17 mouse cellular contexts compared by ENCODE assay signal in genomic region chr15:32273925-32274324, GRCm38 (mm10). TPM values are rescaled to one million over a fixed set of nuclear protein-coding genes. Genes with fewer than 3 reads are reported as not detected.
DNase-seq lines count a peak whose midpoint lies in the region; ATAC-seq lines count a peak whose summit lies in the region.
"Had no signal": no experiment of that assay in that cellular context is flagged by ENCODE, and none has a peak within 500 bp of the region (broad histone marks: within the 10 kb centered on the region; RNA-seq: fewer than 3 reads in every experiment).

No protein-coding gene starts in this region.

- H3K27me3 ChIP-seq in heart, embryonic 11.5 days (ENCODE audit: control insufficient read depth, insufficient read depth, low read length): no peaks in the 10 kb centered on the region
- no peaks in the 10 kb centered on the region for H3K27me3 ChIP-seq in limb, embryonic 12.5 days
- no peaks in the 10 kb centered on the region for H3K27me3 ChIP-seq in limb, embryonic 10.5 days (ENCODE audit: low read depth, poor library complexity, severe bottlenecking)
- H3K27me3 ChIP-seq in hindbrain, embryonic 14.5 days (ENCODE audit: control insufficient read depth, insufficient read depth, low read length): 0 out of 2 replicates have a peak, but pooled peaks cover 4% of the 10 kb centered on the region
- H3K27me3 ChIP-seq: embryonic facial prominence, embryonic 13.5 days; neural tube, embryonic 13.5 days had no signal

- intact Hi-C loops in heart, postnatal 14 days (cut with DNase I): no loop called here

- no peak overlapping the region for H3K4me3 ChIP-seq in heart, embryonic 11.5 days (ENCODE audit: low read depth, low read length)
- no peak overlapping the region for H3K4me3 ChIP-seq in limb, embryonic 12.5 days (replicated peaks)
- no peak overlapping the region for H3K4me3 ChIP-seq in limb, embryonic 10.5 days
- H3K4me3 ChIP-seq in hindbrain, embryonic 14.5 days (replicated peaks; ENCODE audit: low read length): no peak overlapping the region
- H3K4me3 ChIP-seq: embryonic facial prominence, embryonic 13.5 days; midbrain, embryonic 10.5 days; neural tube, embryonic 13.5 days had no signal

- no peaks in the 10 kb centered on the region for H3K36me3 ChIP-seq in heart, embryonic 11.5 days (ENCODE audit: control insufficient read depth, insufficient read depth, low read length)
- H3K36me3 ChIP-seq in limb, embryonic 12.5 days: peaks cover 6% of the 10 kb centered on the region; the same call in 1 of the 2 replicates
- peaks cover 22% of the 10 kb centered on the region for H3K36me3 ChIP-seq in limb, embryonic 10.5 days
- H3K36me3 ChIP-seq in hindbrain, embryonic 14.5 days (replicated peaks; ENCODE audit: control insufficient read depth, insufficient read depth): no peaks in the 10 kb centered on the region
- H3K36me3 ChIP-seq: midbrain, embryonic 10.5 days; neural tube, embryonic 13.5 days had no signal

- ATAC-seq in heart, embryonic 11.5 days (replicated peaks; ENCODE audit: insufficient number of reproducible peaks, low FRiP score, low TSS enrichment): no peak
- peak; percentile 31; the same call in 1 of the 2 replicates for ATAC-seq in limb, embryonic 12.5 days (ENCODE audit: insufficient number of reproducible peaks, insufficient read depth, low FRiP score, low TSS enrichment, low read depth)
- ATAC-seq in hindbrain, embryonic 14.5 days (ENCODE audit: low FRiP score): no peak

- H3K9me3 ChIP-seq in heart, embryonic 11.5 days (replicated peaks; ENCODE audit: control insufficient read depth, low read length): no peaks in the 10 kb centered on the region
- H3K9me3 ChIP-seq in limb, embryonic 12.5 days: no peaks in the 10 kb centered on the region
- H3K9me3 ChIP-seq in limb, embryonic 10.5 days (replicated peaks): no peaks in the 10 kb centered on the region
- H3K9me3 ChIP-seq in hindbrain, embryonic 14.5 days (ENCODE audit: control insufficient read depth, low read length): no peaks in the 10 kb centered on the region
- H3K9me3 ChIP-seq: embryonic facial prominence, embryonic 13.5 days; midbrain, embryonic 10.5 days; neural tube, embryonic 13.5 days had no signal

- H3K4me1 ChIP-seq in heart, embryonic 11.5 days (ENCODE audit: control insufficient read depth, insufficient read depth, low read length): no peaks in the 10 kb centered on the region
- peaks cover 25% of the 10 kb centered on the region for H3K4me1 ChIP-seq in limb, embryonic 12.5 days (replicated peaks)
- peaks cover 18% of the 10 kb centered on the region for H3K4me1 ChIP-seq in limb, embryonic 10.5 days
- H3K4me1 ChIP-seq in hindbrain, embryonic 14.5 days (replicated peaks; ENCODE audit: control insufficient read depth, insufficient read depth, low read length): peaks cover 3% of the 10 kb centered on the region; the same call in 1 of the 2 replicates

- peak; percentile 52 for DNase-seq in heart, adult 8-10 months (ENCODE audit: low spot score)
- no peak for DNase-seq in limb, embryonic 10.5 days (ENCODE audit: low spot score)
- DNase-seq in heart, postnatal 14 days: peak; percentile 18 to 21
- peak; percentile 29 for DNase-seq in lung, postnatal 14 days
- DNase-seq in hindbrain, embryonic 14.5 days (ENCODE audit: low spot score): no peak
- DNase-seq in adrenal gland, postnatal 4 days (ENCODE audit: low spot score in 2 of 2): no peak
- DNase-seq: cerebellum, adult 9-10 months; lung, embryonic 14.5 days; right cerebral cortex, postnatal 14 days; thymus, postnatal 36 days had no signal

- 84% methylated on average over 6 of the region's 6 CpGs for WGBS in heart, embryonic 11.5 days (ENCODE audit: insufficient replicate concordance)
- 54% methylated on average over 6 of the region's 6 CpGs for WGBS in limb, embryonic 12.5 days
- WGBS in limb, embryonic 10.5 days: 82% methylated on average over 6 of the region's 6 CpGs
- 85% methylated on average over 6 of the region's 6 CpGs for WGBS in hindbrain, embryonic 14.5 days

- no peak overlapping the region for H3K4me2 ChIP-seq in heart, embryonic 11.5 days
- no peak overlapping the region for H3K4me2 ChIP-seq in limb, embryonic 12.5 days
- no peak overlapping the region for H3K4me2 ChIP-seq in hindbrain, embryonic 14.5 days (replicated peaks)
- H3K4me2 ChIP-seq: embryonic facial prominence, embryonic 13.5 days; liver, embryonic 11.5 days; lung, embryonic 14.5 days; neural tube, embryonic 13.5 days had no signal

- no peak overlapping the region for H3K9ac ChIP-seq in heart, embryonic 11.5 days (ENCODE audit: low read depth, low read length)
- H3K9ac ChIP-seq in limb, embryonic 12.5 days (replicated peaks): no peak overlapping the region
- no peak overlapping the region for H3K9ac ChIP-seq in hindbrain, embryonic 14.5 days
- H3K9ac ChIP-seq: embryonic facial prominence, embryonic 13.5 days; lung, embryonic 14.5 days; neural tube, embryonic 13.5 days had no signal

- no peak overlapping the region for H3K27ac ChIP-seq in heart, embryonic 11.5 days (ENCODE audit: low read depth, low read length)
- 0 out of 2 replicates have a peak overlapping the region, but pooled peaks have one; percentile 42 for H3K27ac ChIP-seq in limb, embryonic 12.5 days
- H3K27ac ChIP-seq in limb, embryonic 10.5 days: no peak overlapping the region
- no peak overlapping the region for H3K27ac ChIP-seq in hindbrain, embryonic 14.5 days
- H3K27ac ChIP-seq: embryonic facial prominence, embryonic 13.5 days; midbrain, embryonic 10.5 days; neural tube, embryonic 13.5 days had no signal

RNA-seq across cellular contexts. Expression of gene Sema5a, which starts 29.3 kb away (rescaled TPM):
- 1 to 10 TPM; 4.2 to 8.8 (median 5.5) TPM for total RNA-seq in heart, adult 8-10 months (2022)
- polyA plus RNA-seq in heart, embryonic 11.5 days (2014; fragmentation: Nextera tagmentation; extraction: Ambion mirVana): 2.9 and 3.8 TPM in 2 replicates
- 21.6 and 29.4 TPM in 2 replicates for polyA plus RNA-seq in limb, embryonic 12.5 days (2016; fragmentation: Nextera tagmentation; extraction: Ambion mirVana)
- 19.5 and 22.6 TPM in 2 replicates for polyA plus RNA-seq in limb, embryonic 10.5 days (2016; fragmentation: Nextera tagmentation; extraction: Ambion mirVana)
- total RNA-seq in heart, postnatal 14 days (2021): 10 to 100 TPM; 16.8 to 16.9 TPM
- polyA plus RNA-seq in hindbrain, embryonic 14.5 days (2014; fragmentation: Nextera tagmentation; extraction: Ambion mirVana): 12.0 and 13.6 TPM in 2 replicates
- 10 to 100 TPM; 33.9 to 47.3 TPM for total RNA-seq in adrenal gland, postnatal 4 days (2021)
- total RNA-seq: monocyte, adult 5-6 weeks had no signal

Comparison
In these comparisons a context has a peak if more than half of its experiments do, and no peak if none do; other contexts are left out.
1. DNase-seq: peak in heart, adult 8-10 months (single experiment), heart, postnatal 14 days (2 of 2) and lung, postnatal 14 days (single experiment); none in limb, embryonic 10.5 days (single experiment), hindbrain, embryonic 14.5 days (single experiment) and adrenal gland, postnatal 4 days (0 of 2).